Mouse (Mus musculus): ENCODE data around the gene Pakap.

GRCm38 (mm10) chr4:57618743-57619142 is 50.8 kb downstream of the Pakap start:
- TF ChIP-seq CTCF (IDR thresholded peaks at IDR 0.05; ENCODE audit: control insufficient read depth, insufficient read depth, insufficient read length) (no peak), MAX (IDR thresholded peaks at IDR 0.05) (no peak)
